Mouse (Mus musculus) megakaryocyte-erythroid progenitor cell, adult 5 weeks (primary cell): ENCODE measurements around the gene Galc. TPM values are rescaled to one million over a fixed set of nuclear protein-coding genes. Genes with fewer than 3 reads are reported as not detected.

Experiments used
- polyA plus RNA-seq: library from polyadenylated mRNA; stranded (reverse); fragments of >175 nt; gene quantifications from 2 replicates; pipeline ENCODE4 v1.2.3, GENCODE M21; 2012

The Galc gene
- polyA plus RNA-seq = 2.2 and 4.0 TPM in 2 replicates

DNA sequence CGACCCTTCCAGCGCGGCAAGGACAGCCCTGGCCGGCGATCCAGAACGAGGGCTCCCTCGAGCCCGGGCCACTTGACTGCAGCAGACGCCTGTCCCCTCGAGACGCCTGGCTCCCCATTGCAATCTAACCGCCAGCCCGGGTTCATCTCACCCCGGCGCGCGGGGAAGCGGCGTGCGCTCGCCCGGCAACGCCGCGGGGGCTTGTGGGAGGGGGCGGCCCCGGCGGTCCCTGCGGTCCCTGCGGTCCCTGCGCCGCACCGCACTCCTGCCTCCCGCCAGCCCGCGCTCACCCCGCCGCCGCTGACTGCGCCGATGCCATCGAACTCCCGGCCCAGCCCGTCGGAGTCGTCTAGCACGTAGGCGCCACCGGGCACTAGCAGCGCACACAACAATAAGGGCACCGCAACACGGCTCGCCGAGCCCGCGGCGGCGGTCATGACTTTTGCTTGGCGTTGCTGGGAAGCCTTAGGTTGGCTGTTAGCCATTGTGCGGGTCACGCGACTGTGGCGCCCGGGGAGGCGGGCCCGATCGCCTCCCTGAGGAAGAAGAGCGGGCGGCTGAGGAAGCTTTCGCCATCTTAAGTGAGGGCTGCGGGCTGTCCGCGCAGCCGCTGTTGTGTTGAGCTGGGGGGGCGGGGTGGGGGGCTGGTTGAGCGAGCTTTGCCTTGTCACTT, at the start of gene Galc:
Galc (minus strand) TSS at position 615 of the 673 bp plus-strand sequence.

DNA sequence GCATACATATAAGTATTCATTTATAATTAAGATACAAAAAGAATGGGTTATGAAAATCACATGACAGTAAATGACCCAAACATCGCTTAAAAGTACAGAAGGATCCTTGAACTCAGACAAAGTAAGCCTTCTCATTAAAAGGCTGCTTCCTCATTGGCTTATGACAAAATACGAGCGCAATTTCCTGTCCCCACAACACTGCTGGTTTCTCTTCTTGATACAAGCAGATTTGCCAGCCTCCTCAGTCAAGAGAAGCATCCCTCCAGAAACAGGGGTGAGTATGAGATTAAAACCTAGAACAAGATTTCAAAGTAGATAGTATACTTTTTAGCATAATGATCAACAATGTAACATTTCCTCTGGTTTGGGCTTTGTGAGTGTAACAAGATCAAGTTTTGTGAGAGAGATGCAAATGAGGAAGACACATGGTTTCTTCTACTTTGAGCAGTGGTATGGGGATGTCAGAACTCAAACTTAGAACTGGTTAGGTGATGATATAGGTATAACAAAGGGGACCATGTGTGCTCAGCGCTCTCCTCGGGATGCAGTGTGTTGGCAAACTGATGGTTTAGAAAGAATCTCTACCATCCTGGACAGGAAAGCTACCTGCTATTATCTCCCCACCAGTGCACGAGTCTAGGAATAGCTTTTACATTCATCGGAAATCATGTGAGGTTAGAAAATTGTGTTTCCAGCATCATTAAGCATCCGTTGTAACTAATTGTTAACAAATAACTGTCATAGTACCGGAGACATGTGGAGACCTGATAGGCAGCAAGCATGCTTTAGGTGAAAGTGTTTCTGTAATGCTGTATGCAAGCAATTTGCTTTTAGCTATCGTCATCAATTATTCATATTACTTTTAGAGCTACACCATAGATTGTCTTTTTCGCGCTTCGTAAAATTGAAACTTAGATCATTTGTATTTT, 9.4 kb upstream of the Galc start, which contains the start of gene Gpr65:
Gpr65 (plus strand) TSS at position 195 of the 929 bp plus-strand sequence.

Other genes with a start within 250 kb of the Galc start
- gene Gpr65, start 9.2 kb upstream of the Galc start, polyA plus RNA-seq = 0.77 and 1.1 TPM in 2 replicates